Mouse (Mus musculus) stomach, embryonic 15.5 days (tissue): ENCODE data around the gene Hadh. TPM values are rescaled to one million over a fixed set of nuclear protein-coding genes. Genes with fewer than 3 reads are reported as not detected.
A peak's percentile ranks its signal among the peaks of the same experiment; 100 is the strongest.

Experiments used
- ATAC-seq: fragments of 200-750 bp; cut with Nextera tagmentation; 2 replicates; pipeline ENCODE4 v1.8.0; 2017; ENCODE audit warnings: low read depth, moderate number of reproducible peaks, moderate TSS enrichment; ENCODE audit not compliant: insufficient read depth, low FRiP score
- H3K27ac ChIP-seq: fragments of 300-500 bp; sonication (generic); 2 replicates; pipeline ENCODE4 v1.5.1; 2015; ENCODE audit warnings: mild to moderate bottlenecking, inconsistent platforms
- H3K27me3 ChIP-seq: fragments of 300-500 bp; sonication (generic); replicated peaks from 2 replicates; pipeline ENCODE4 v1.6.1; 2015; ENCODE audit warnings: inconsistent platforms
- H3K36me3 ChIP-seq: fragments of 300-500 bp; sonication (generic); 2 replicates; pipeline ENCODE4 v1.6.1; 2015; ENCODE audit warnings: inconsistent platforms
- H3K4me1 ChIP-seq: fragments of 300-500 bp; sonication (generic); 2 replicates; pipeline ENCODE4 v1.6.1; 2015; ENCODE audit warnings: inconsistent platforms
- H3K4me2 ChIP-seq: fragments of 300-500 bp; sonication (generic); 2 replicates; pipeline ENCODE4 v1.6.1; 2015; ENCODE audit warnings: mild to moderate bottlenecking, inconsistent platforms
- H3K4me3 ChIP-seq: fragments of 300-500 bp; sonication (generic); replicated peaks from 2 replicates; pipeline ENCODE4 v1.5.1; 2015; ENCODE audit warnings: inconsistent platforms
- H3K9ac ChIP-seq: fragments of 300-500 bp; sonication (generic); 2 replicates; pipeline ENCODE4 v1.6.1; 2015; ENCODE audit warnings: inconsistent platforms
- H3K9me3 ChIP-seq: fragments of 300-500 bp; sonication (generic); 2 replicates; pipeline ENCODE4 v1.6.1; 2016; ENCODE audit warnings: inconsistent platforms
- WGBS: fragments of 180-500 bp; shearing (Covaris S2); methylation state at CpG from one replicate; pipeline ENCODE4 v1.1.7; 2015; 5-methylcytosine and 5-hydroxymethylcytosine counted together
- polyA plus RNA-seq: library from polyadenylated mRNA; unstranded; fragments of >200 nt; fragmentation: Nextera tagmentation; extraction: Ambion mirVana; gene quantifications from 2 replicates; pipeline ENCODE4 v1.2.1, GENCODE M21; 2015

The Hadh gene
- polyA plus RNA-seq, 1 experiment from 2014 or later, result 141 TPM

DNA sequence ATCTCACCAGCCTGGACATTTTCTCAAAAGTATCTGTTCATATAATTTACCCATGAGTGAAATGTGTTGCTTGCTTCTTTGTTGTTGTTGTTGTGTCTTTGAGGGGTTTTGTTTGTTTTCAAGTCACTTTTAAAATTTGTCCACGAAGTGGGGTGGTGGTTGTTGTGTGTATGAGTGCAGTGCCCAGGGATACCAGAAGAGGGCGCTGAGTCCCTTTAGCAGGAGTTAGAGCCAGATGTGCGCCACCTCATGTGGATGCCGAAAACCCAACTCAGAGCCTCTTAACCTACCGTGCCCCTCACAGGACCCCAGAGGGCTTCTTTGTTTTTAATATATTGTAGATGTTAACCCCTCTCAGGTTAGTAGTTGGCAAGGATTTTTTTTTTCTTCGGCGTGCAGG, 59.7 kb downstream of the Hadh start:
- ATAC-seq, result no peak
- WGBS, result 84% methylated on average over 7 of the region's 7 CpGs

DNA sequence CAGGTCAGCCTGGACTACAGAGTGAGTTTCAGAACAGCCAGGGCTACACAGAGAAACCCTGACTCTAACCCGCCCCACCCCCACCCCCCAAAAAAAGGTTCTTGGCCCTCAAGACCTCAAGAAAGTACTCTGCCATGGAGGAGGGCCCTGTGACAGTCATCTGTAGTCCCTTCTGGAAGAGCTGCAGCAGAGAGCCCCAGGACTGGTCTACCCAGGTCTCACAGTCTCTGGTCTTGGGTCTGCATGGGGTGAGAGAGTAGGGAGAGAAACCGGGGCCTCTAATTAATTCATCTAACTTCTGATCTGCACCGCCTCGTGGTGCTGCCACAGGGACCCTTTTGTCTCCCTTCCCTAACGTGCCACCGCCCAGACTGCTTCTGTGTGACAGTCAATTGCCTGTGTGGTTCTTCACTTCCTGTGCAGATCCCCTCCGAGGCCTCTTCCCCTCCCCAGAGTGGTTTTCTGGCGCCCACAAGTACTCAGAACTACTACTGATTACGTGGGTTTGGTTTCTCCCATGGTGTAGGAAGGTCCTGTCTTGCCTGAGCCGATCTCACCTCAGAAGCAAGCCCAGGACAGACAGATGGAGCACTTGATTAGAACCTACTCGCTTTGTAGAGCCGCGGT, 63.5 kb downstream of the Hadh start:
- Histone ChIP-seq H3K27ac (no peak overlapping the region), H3K36me3 (no peaks in the 10 kb centered on the region), H3K4me3 (no peak overlapping the region), H3K9ac (no peak overlapping the region), H3K9me3 (no peaks in the 10 kb centered on the region), H3K4me1 (no peaks in the 10 kb centered on the region), H3K27me3 (no peaks in the 10 kb centered on the region), H3K4me2 (no peak overlapping the region)
- ATAC-seq, result 0 out of 2 replicates have a peak, but pooled peaks have one; percentile 18
- WGBS, result 69% methylated on average over 13 of the region's 13 CpGs

More for the DNA sequence above, 59.7 kb downstream of the Hadh start:
- H3K27ac ChIP-seq, result no peak overlapping the region
- H3K27me3 ChIP-seq, result no peaks in the 10 kb centered on the region
- H3K9me3 ChIP-seq, result no peaks in the 10 kb centered on the region
- H3K9ac ChIP-seq, result no peak overlapping the region
- no peak overlapping the region for H3K4me2 ChIP-seq
- no peaks in the 10 kb centered on the region for H3K4me1 ChIP-seq
- H3K36me3 ChIP-seq, result no peaks in the 10 kb centered on the region
- H3K4me3 ChIP-seq, result no peak overlapping the region

DNA sequence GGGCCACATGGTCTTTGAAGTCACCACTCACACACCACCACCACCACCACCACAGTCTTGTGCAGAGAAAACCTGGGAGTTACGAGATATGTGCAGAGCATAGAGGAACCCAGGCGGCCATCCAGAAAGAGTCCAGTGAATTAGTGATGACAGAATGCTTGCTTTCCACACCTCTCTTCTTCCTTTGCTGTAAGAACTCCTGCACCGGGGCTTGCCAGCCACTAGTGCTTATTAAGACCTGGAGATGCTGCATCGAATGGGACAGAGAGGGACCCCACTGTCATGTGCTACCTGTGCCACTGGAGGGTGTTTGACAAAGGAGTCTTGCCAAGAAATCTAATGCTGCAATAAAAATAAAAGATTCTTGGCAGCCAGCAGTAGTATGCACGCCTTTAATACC, 64.1 kb downstream of the Hadh start:
- no peaks in the 10 kb centered on the region for H3K36me3 ChIP-seq
- WGBS, result 83% methylated on average over 5 of the region's 5 CpGs
- H3K4me1 ChIP-seq, result no peaks in the 10 kb centered on the region
- no peaks in the 10 kb centered on the region for H3K27me3 ChIP-seq
- H3K9ac ChIP-seq, result no peak overlapping the region
- H3K4me3 ChIP-seq, result no peak overlapping the region
- ATAC-seq, result no peak
- H3K27ac ChIP-seq, result no peak overlapping the region
- H3K4me2 ChIP-seq, result no peak overlapping the region
- no peaks in the 10 kb centered on the region for H3K9me3 ChIP-seq

DNA sequence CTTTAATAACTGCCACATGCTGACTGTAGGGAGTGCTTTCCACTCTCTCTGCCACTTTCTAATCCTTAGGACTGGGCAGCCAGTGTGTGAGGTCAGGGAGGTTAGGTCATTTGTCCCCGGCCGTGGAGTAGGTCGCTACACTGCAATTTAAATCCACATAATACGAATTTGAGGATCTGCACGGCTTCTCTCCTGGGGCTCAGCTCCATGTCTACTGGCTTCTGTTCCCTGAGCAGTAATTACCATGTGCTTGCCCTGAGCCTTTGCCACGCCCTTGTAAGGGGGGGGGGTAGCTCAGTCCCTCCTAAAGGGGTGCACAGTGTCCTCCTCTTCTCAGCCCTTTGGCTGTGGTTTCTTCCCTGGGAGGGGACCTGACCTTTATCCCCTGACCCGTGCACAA, 69.6 kb downstream of the Hadh start:
- Histone ChIP-seq H3K27me3 (no peaks in the 10 kb centered on the region), H3K4me2 (no peak overlapping the region), H3K4me3 (no peak overlapping the region), H3K9me3 (no peaks in the 10 kb centered on the region), H3K27ac (no peak overlapping the region), H3K4me1 (no peaks in the 10 kb centered on the region), H3K9ac (no peak overlapping the region), H3K36me3 (no peaks in the 10 kb centered on the region)
- WGBS, result 63% methylated on average over 7 of the region's 7 CpGs
- no peak for ATAC-seq

DNA sequence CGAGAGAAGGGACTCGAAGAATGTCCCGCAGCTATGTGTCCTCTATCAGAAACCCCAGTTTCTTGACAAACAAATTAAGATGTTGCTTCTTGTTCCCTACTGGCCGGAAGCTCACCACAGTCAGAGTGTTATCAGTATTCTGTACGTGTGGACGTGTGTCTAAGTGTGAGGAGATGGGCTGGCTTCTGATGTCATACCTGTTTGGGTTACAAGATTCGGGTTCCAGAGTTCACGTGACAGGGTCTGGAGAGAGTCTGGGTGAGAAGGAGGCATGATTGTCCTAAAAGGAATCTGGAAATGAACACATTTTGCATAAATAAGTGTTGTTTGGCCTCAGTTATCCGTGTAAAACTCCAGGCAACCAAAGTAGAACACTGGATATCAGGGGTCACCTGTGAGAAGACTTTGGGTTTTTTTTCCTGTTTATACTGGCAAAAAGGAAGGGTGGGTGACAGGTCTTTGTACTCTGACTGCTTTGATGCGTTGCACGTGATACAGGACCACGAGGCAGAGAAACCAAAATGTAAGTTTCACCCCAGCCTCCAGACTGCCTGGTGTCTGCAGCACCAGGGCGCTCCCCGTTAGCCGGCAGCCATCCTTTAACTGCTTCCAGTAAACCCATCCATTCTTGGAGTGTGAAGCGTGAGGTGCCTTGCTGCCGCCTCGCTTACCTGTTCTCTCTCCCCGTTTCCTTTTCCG, 72.2 kb downstream of the Hadh start:
- Histone ChIP-seq H3K36me3 (no peaks in the 10 kb centered on the region), H3K4me1 (no peaks in the 10 kb centered on the region), H3K9ac (no peak overlapping the region), H3K27me3 (no peaks in the 10 kb centered on the region), H3K27ac (no peak overlapping the region), H3K9me3 (no peaks in the 10 kb centered on the region), H3K4me3 (no peak overlapping the region), H3K4me2 (no peak overlapping the region)
- WGBS, result 74% methylated on average over 20 of the region's 20 CpGs
- ATAC-seq, result no peak

DNA sequence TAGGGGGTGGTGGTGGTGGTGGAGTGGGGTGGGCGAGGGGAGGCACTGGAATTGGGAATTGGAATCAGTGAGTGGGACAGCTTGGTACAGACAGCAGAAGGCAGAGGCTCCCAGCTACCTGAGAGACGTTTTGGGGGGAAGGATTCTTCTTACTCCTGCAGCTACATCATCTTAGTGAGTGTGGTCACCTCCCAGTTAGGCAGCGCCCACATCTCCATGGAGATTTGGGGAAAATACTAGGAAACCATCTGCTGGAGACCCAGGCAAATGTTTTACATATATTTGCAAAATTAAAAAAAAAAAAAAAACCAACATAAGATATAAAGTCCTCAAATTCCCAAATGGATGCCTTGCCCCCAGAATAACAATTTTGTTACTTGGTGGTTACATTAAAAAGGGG, 72.9 kb downstream of the Hadh start:
- WGBS, result 76% methylated on average over 3 of the region's 3 CpGs
- Histone ChIP-seq H3K36me3 (no peaks in the 10 kb centered on the region), H3K4me3 (no peak overlapping the region), H3K4me1 (no peaks in the 10 kb centered on the region), H3K9ac (no peak overlapping the region), H3K27me3 (no peaks in the 10 kb centered on the region), H3K9me3 (no peaks in the 10 kb centered on the region), H3K4me2 (no peak overlapping the region), H3K27ac (no peak overlapping the region)
- no peak for ATAC-seq

DNA sequence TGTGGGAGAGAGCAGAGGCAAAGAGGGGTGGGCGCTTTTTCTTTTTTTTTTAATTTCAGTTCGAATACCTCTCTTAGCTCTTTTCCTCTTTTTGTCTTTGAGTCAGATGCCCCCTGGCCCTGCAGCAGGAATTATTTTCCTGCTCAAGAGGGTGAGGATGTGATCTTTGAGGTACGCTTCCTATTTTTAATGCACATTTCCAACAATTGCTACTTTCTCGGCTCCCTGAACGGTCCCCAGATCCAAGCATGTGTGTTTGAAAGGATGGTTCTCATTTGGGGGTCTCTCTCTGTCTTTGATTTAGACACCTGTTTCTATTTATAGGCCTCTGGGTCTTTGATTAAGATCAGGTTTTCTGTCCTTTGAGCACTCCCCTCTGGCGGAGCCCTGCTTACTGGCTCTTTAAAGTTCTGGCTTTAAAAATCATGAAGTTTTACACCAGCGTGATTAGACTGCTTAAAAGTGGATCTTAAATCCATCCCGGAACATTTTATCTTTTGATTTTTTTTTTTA, 75.3 kb downstream of the Hadh start:
- H3K4me3 ChIP-seq, result no peak overlapping the region

DNA sequence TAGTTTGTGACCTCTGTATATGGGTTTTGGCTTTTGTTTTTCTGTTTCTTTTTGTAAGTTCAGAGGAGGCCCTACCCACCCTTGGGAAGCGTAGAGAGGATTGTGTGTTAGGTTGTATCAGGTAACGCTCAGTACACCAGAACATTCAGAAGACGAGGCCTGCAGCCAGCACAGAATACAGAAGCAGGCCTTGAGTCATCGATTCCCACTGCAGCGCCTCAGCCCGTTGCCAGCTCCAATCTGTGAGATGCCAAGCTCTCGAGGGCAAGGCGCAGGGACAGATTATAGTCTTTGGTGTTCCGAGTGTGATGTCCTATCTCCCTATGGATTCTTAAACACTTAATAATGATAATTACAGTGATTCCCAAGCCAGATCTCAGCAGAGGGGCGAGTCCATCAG, 75.9 kb downstream of the Hadh start:
- H3K4me1 ChIP-seq, result no peaks in the 10 kb centered on the region
- 86% methylated on average over 10 of the region's 10 CpGs for WGBS
- no peak for ATAC-seq

More for the DNA sequence above, 75.3 kb downstream of the Hadh start:
- Histone ChIP-seq H3K9ac (no peak overlapping the region), H3K9me3 (no peaks in the 10 kb centered on the region), H3K36me3 (no peaks in the 10 kb centered on the region), H3K4me1 (no peaks in the 10 kb centered on the region), H3K27me3 (no peaks in the 10 kb centered on the region), H3K27ac (no peak overlapping the region), H3K4me2 (no peak overlapping the region)
- ATAC-seq, result no peak
- WGBS, result 84% methylated on average over 8 of the region's 8 CpGs

DNA sequence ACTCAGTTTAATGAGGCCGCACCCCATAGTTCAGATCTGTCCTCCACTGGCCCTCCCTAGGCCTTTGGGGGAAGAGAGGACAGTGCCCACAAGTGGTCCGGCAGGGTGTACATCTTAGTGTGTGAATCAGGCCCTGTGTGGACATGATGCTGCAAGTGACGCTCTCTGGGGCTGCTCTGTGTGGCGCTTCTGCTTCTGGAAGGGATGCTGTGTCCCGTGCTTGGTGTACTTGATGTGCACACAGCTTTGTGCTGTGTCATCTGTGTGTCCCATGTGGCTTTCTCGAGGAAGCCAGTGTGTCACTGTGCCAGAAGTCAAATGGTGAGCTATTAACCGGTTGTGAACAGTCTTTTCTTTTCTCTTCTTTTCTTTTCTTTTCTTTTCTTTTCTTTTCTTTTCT, 80.4 kb downstream of the Hadh start:
- H3K4me3 ChIP-seq, result no peak overlapping the region
- no peaks in the 10 kb centered on the region for H3K36me3 ChIP-seq
- no peaks in the 10 kb centered on the region; the same call in 1 of the 2 replicates for H3K4me1 ChIP-seq
- no peak overlapping the region for H3K4me2 ChIP-seq
- H3K9ac ChIP-seq, result no peak overlapping the region
- ATAC-seq, result no peak
- 80% methylated on average over 7 of the region's 7 CpGs for WGBS
- no peaks in the 10 kb centered on the region for H3K27me3 ChIP-seq
- no peak overlapping the region for H3K27ac ChIP-seq
- no peaks in the 10 kb centered on the region for H3K9me3 ChIP-seq

More for the DNA sequence above, 75.9 kb downstream of the Hadh start:
- Histone ChIP-seq H3K9me3 (no peaks in the 10 kb centered on the region), H3K4me3 (no peak overlapping the region), H3K9ac (no peak overlapping the region), H3K36me3 (no peaks in the 10 kb centered on the region), H3K27me3 (no peaks in the 10 kb centered on the region), H3K27ac (no peak overlapping the region), H3K4me2 (no peak overlapping the region)

DNA sequence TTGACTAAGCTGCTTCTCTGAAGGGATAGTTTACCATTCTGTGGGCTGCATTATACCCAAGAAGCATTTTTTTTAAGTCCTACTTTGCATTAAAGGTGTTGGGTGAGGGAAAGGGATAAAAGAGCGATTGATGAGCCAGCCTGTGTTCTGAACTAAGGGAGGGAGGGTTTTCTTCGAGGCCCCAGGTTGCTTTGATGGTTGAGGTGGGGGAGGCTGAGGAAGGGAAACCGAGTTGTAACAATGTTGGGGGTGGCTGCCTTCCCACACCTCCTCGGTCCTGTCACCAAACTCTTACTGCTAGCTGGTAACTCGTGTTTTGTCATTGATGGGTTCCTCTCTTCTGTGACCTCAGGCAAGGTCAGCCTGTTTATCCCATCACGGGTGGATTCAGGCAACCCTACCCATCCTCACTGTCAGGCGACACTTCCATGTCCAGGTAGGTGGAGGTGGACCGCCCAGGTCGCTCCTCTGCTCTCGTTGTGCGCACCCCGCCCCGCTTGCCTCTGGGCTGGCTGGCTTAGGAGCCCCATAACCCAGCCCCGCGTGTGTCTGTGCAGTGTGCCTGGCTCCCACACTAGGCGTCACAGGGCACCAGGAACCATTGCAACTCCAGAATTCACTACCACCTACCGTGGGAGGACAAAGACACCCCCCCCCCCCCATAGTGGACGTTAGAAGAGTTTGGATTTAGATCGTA, 81.1 kb downstream of the Hadh start:
- no peak overlapping the region for H3K4me3 ChIP-seq
- no peaks in the 10 kb centered on the region for H3K27me3 ChIP-seq
- no peaks in the 10 kb centered on the region; the same call in 1 of the 2 replicates for H3K4me1 ChIP-seq
- H3K36me3 ChIP-seq, result no peaks in the 10 kb centered on the region
- no peak for ATAC-seq
- H3K9me3 ChIP-seq, result no peaks in the 10 kb centered on the region
- H3K27ac ChIP-seq, result no peak overlapping the region
- no peak overlapping the region for H3K4me2 ChIP-seq
- WGBS, result 78% methylated on average over 19 of the region's 19 CpGs
- no peak overlapping the region for H3K9ac ChIP-seq

DNA sequence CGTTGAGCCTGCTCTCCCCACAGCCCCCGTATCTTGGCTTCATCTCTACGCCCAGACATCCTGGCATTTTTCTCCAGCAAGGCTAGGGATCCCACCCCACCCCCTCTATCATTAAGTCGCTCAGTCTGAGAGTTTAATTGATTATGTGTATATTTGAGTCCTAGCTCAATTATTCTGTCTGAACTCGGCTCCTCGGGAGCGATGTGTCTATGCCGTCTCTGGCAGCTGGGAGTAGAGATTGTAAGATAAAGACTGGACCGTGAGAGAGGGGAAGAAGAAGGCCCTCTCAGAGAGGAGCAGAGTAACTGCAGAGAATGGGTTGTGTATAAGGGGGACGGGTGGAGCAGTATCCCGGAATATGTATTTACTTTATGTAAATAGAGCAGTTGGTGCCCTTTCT, 81.7 kb downstream of the Hadh start:
- 0 out of 2 replicates have a peak overlapping the region, but pooled peaks have one; percentile 29 for H3K4me2 ChIP-seq
- 16% methylated on average over 11 of the region's 11 CpGs for WGBS

DNA sequence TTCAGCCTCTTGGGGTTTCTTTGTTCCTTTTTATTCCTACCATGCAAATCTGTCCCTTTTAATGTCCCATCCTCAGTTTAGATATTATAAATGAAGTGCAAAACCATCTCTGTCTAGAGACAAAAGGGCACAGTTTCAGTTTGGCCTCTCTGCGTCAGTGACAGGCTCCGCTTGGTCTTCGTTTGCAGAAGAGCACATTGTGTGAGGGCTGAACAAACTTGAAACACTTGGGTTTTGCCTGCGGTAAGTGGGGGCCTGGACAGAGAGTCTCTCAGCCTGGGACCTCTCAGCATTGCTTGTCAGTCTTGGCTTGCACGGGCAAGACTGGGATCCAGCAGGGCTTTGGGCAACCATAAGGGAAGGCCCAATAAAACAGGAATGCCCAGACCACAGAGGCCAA, 85.7 kb downstream of the Hadh start:
- Histone ChIP-seq H3K36me3 (no peaks in the 10 kb centered on the region), H3K9me3 (no peaks in the 10 kb centered on the region), H3K27ac (no peak overlapping the region), H3K4me3 (no peak overlapping the region), H3K4me1 (no peaks in the 10 kb centered on the region; the same call in 1 of the 2 replicates), H3K27me3 (no peaks in the 10 kb centered on the region), H3K9ac (no peak overlapping the region), H3K4me2 (no peak overlapping the region)
- ATAC-seq, result no peak
- WGBS, result 72% methylated on average over 5 of the region's 5 CpGs

More for the DNA sequence above, 81.7 kb downstream of the Hadh start:
- no peaks in the 10 kb centered on the region; the same call in 1 of the 2 replicates for H3K4me1 ChIP-seq
- no peaks in the 10 kb centered on the region for H3K36me3 ChIP-seq
- no peak overlapping the region for H3K9ac ChIP-seq
- H3K27ac ChIP-seq, result no peak overlapping the region
- ATAC-seq, result no peak
- no peaks in the 10 kb centered on the region for H3K27me3 ChIP-seq
- no peak overlapping the region for H3K4me3 ChIP-seq
- no peaks in the 10 kb centered on the region for H3K9me3 ChIP-seq
